Mouse (Mus musculus) liver, adult 2 months (tissue): ENCODE results near the gene Clk3. TPM values are rescaled to one million over a fixed set of nuclear protein-coding genes. Genes with fewer than 3 reads are reported as not detected.

ENCODE experiments used
- DNase-seq: peaks from one replicate; pipeline ENCODE4 v3.0.0-alpha.2; 2011; ENCODE audit warnings: low read depth, low spot score; ENCODE audit errors: extremely low read depth
- H3K27ac ChIP-seq: fragments of 200-500 bp; replicated peaks from 2 replicates; pipeline ENCODE4 v1.5.1; 2012; ENCODE audit warnings: low read depth, mild to moderate bottlenecking, control low read depth, inconsistent platforms, low read length; ENCODE audit not compliant: insufficient read depth
- H3K27me3 ChIP-seq: fragments of 200-500 bp; 2 replicates; pipeline ENCODE4 v1.6.1; 2012; ENCODE audit warnings: mild to moderate bottlenecking, moderate library complexity, low read length, inconsistent platforms; ENCODE audit not compliant: control insufficient read depth, insufficient read depth
- H3K36me3 ChIP-seq: fragments of 200-500 bp; 2 replicates; pipeline ENCODE4 v1.6.1; 2012; ENCODE audit warnings: low read length, inconsistent platforms; ENCODE audit not compliant: control insufficient read depth, insufficient read depth
- H3K4me1 ChIP-seq: fragments of 200-500 bp; 2 replicates; pipeline ENCODE4 v1.6.1; 2011; ENCODE audit warnings: low read length; ENCODE audit not compliant: control insufficient read depth, insufficient read depth
- H3K4me3 ChIP-seq: fragments of 200-500 bp; 2 replicates; pipeline ENCODE4 v1.5.1; 2011; ENCODE audit warnings: low read depth, mild to moderate bottlenecking, control low read depth, low read length, moderate library complexity; ENCODE audit not compliant: insufficient read depth
- H3K79me2 ChIP-seq: fragments of 200-500 bp; 2 replicates; pipeline ENCODE4 v1.6.1; 2012; ENCODE audit warnings: inconsistent platforms, mild to moderate bottlenecking, low read length, moderate library complexity; ENCODE audit not compliant: control insufficient read depth, insufficient read depth
- H3K9ac ChIP-seq: fragments of 200-500 bp; 2 replicates; pipeline ENCODE4 v1.6.1; 2012; ENCODE audit warnings: low read depth, mild to moderate bottlenecking, control low read depth, inconsistent platforms, low read length
- CTCF ChIP-seq: fragments of 200-500 bp; IDR thresholded peaks from 2 replicates; pipeline ENCODE4 v1.5.1; 2011; ENCODE audit warnings: low read depth, low read length, control low read depth
- POLR2A ChIP-seq: fragments of 200-500 bp; IDR thresholded peaks from 2 replicates; pipeline ENCODE4 v1.6.1; 2011; ENCODE audit warnings: low read length, control low read depth; ENCODE audit not compliant: insufficient read depth; ENCODE audit errors: extremely low read depth
- WGBS: fragments of 180-500 bp; shearing (Covaris S2); methylation state at CpG from one replicate; pipeline ENCODE4 v1.1.7; 2018; 5-methylcytosine and 5-hydroxymethylcytosine counted together
- polyA plus RNA-seq: library from polyadenylated mRNA; depleted of rRNA; stranded (reverse); fragments of >200 nt; gene quantifications from 2 replicates; pipeline ENCODE4 v1.2.3, GENCODE M21; 2012
- total RNA-seq: library from RNA; depleted of rRNA; stranded (reverse); fragments of >200 nt; gene quantifications from 2 replicates; pipeline ENCODE4 v1.2.3, GENCODE M21; 2014

Clk3 gene
- total and polyA plus RNA-seq, 2 experiments, result 48.1 to 55.3 TPM

DNA sequence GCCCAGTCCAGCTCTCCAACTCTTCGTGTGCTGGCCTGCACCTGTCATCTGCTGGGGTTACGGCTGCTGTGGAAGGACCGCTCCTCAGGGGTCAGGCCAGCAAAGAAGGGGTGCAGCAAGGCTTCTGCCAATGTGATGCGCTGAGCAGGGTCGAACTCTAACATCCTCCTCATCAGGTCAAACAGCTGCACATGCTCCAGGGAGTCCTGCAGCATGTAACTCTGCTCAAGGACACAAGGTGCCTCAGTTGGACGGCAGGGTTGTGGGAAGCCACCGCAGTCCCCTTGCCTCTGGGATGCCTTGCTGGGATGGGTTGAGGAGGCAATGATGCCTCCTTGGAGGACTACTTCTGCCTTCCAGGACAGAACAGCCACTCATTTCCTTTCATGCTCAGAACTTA is 14.8 kb downstream of the Clk3 start:
- Histone ChIP-seq H3K4me3 (no peak overlapping the region), H3K27ac (no peak overlapping the region), H3K9ac (no peak overlapping the region), H3K4me1 (no peaks in the 10 kb centered on the region), H3K79me2 (no peaks in the 10 kb centered on the region), H3K36me3 (peaks cover 81% of the 10 kb centered on the region), H3K27me3 (no peaks in the 10 kb centered on the region)
- no peak for DNase-seq
- WGBS, result 77% methylated on average over 7 of the region's 7 CpGs
- no peak for TF ChIP-seq CTCF
- TF ChIP-seq POLR2A, result no peak

DNA sequence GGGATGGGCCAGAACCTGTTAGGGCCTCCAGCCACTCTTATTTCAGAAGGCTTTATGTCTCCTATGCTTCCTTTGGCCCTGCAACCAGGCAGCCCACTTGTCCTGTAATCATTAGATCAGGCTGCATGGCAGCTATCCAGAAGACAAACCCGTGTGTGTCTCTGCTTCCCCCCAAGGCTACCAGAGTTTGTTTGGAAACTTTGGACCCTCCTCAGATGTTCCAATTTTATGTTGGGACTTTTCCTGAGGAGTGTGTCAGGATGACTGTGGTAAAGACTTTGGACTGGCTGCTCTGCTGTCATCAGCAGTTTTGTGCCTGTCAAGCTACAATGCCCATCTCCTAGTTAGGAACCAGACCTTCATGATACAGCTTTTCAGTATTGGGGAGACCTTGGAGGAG is 16.8 kb downstream of the Clk3 start:
- no peak overlapping the region for H3K4me3 ChIP-seq
- H3K79me2 ChIP-seq, result no peaks in the 10 kb centered on the region
- WGBS, result 0% methylated on average over 1 of the region's 1 CpGs
- no peaks in the 10 kb centered on the region for H3K27me3 ChIP-seq
- no peak overlapping the region for H3K9ac ChIP-seq
- peak; percentile 36 for DNase-seq
- H3K27ac ChIP-seq, result no peak overlapping the region
- no peaks in the 10 kb centered on the region for H3K4me1 ChIP-seq
- peaks cover 72% of the 10 kb centered on the region for H3K36me3 ChIP-seq
- TF ChIP-seq POLR2A (no peak), CTCF (no peak)

DNA sequence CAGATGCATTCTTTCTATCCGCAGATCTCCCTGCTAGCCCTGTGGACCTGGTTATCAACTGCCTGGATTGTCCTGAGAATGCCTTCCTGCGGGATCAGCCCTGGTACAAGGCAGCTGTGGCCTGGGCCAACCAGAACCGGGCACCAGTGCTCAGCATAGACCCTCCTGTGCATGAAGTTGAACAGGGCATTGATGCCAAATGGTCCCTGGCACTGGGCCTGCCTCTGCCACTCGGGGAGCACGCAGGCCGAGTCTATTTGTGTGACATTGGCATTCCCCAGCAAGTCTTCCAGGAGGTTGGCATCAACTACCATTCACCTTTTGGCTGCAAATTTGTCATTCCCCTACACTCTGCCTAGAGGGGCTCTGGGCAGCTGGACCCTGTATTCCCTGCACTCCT is 17.5 kb downstream of the Clk3 start:
- Histone ChIP-seq H3K36me3 (peaks cover 65% of the 10 kb centered on the region), H3K27ac (no peak overlapping the region), H3K27me3 (no peaks in the 10 kb centered on the region), H3K9ac (no peak overlapping the region), H3K4me1 (no peaks in the 10 kb centered on the region), H3K79me2 (no peaks in the 10 kb centered on the region), H3K4me3 (no peak overlapping the region)
- DNase-seq, result no peak
- WGBS, result 51% methylated on average over 6 of the region's 6 CpGs
- TF ChIP-seq CTCF (no peak), POLR2A (no peak)

DNA sequence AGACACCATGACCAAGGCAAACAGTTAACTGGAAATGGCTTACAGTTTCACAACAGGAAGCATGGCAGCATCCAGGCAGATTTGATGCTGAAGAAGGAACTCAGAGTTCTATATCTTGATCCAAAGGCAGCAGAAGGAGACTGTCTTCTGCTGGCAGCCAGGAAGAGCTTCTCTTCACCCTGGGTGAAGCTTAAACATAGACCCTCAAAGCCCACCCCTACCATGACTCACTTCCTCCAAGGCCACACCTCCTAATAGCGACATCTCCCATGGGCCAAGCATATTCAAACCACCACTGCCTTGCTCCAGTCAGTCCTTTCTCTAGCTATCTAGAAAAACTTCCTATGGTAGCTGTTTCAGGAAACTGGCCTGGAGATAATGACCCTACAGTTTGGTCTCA is 18.6 kb downstream of the Clk3 start:
- DNase-seq, result no peak
- no peaks in the 10 kb centered on the region for H3K79me2 ChIP-seq
- TF ChIP-seq POLR2A (no peak), CTCF (no peak)
- no peaks in the 10 kb centered on the region for H3K4me1 ChIP-seq
- peaks cover 60% of the 10 kb centered on the region for H3K36me3 ChIP-seq
- WGBS, result 65% methylated on average over 1 of the region's 1 CpGs
- H3K4me3 ChIP-seq, result no peak overlapping the region
- no peak overlapping the region for H3K27ac ChIP-seq
- no peak overlapping the region for H3K9ac ChIP-seq
- no peaks in the 10 kb centered on the region for H3K27me3 ChIP-seq

DNA sequence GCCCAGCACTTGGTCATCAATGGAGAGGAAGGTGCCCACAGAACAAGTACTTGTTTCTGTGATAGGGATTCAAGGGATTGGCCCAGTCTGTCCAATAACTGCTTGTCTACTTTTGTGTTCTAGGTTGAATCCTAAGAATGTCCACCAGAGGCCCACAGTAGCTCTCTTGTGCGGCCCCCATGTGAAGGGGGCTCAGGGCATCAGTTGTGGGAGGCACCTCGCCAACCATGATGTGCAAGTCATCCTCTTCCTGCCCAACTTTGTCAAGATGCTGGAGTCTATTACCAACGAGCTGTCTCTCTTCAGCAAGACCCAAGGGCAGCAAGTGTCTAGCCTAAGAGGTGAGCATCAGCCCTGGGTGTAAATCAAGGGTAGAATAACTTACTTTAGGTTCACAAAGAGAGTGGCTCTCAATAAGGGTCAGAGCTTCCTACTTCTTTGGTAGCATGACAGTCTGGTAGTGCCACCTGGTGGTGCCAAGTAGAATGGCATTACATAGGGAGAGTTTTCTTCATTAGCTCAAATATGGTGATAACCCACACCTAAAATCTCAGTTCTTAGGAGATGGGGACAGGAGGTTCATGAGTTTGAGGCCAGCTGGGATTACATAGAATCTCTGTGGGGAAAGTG is 21.1 kb downstream of the Clk3 start:
- no peak overlapping the region for H3K4me3 ChIP-seq
- H3K79me2 ChIP-seq, result no peaks in the 10 kb centered on the region
- peak; percentile 62 for DNase-seq
- H3K4me1 ChIP-seq, result no peaks in the 10 kb centered on the region
- TF ChIP-seq POLR2A (no peak), CTCF (0 out of 2 replicates have a peak, but pooled peaks have one; percentile 16)
- H3K27me3 ChIP-seq, result no peaks in the 10 kb centered on the region
- peaks cover 54% of the 10 kb centered on the region for H3K36me3 ChIP-seq
- WGBS, result 71% methylated on average over 3 of the region's 3 CpGs
- no peak overlapping the region for H3K9ac ChIP-seq
- H3K27ac ChIP-seq, result no peak overlapping the region

DNA sequence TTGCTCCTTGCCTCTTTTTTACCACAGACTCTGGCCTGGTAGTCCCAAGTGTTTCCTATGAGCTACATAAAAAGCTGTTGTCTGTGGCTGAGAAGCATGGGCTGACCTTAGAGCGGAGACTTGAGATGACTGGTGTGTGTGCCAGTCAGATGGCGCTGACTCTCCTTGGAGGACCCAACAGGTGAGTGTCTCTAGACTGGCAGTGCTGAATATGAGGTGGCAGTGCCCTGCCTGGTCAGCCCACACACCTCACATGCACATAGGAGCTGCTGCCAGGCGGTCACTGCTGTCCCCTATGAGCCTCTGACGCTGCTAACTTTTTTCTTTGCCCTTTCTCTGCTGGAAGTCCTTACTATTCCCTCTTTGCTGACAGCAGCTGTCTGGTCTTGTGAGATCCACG is 25.8 kb downstream of the Clk3 start:
- Histone ChIP-seq H3K36me3 (peaks cover 26% of the 10 kb centered on the region; the same call in 1 of the 2 replicates), H3K4me1 (peaks cover 5% of the 10 kb centered on the region), H3K27ac (no peak overlapping the region), H3K9ac (no peak overlapping the region), H3K27me3 (no peaks in the 10 kb centered on the region), H3K79me2 (peaks cover 23% of the 10 kb centered on the region), H3K4me3 (no peak overlapping the region)
- TF ChIP-seq CTCF (no peak), POLR2A (no peak)
- DNase-seq, result no peak
- WGBS, result 92% methylated on average over 5 of the region's 5 CpGs
